Mouse (Mus musculus): ENCODE results near the gene Cacna1s.

The Cacna1s gene

GRCm38 (mm10) chr1:136051013-136051315 is 1.6 kb upstream of the Cacna1s start:
- no peak for DNase-seq (ENCODE audit: low read depth, low spot score)

GRCm38 (mm10) chr1:136051465-136051864 is 1.1 kb upstream of the Cacna1s start:
- peak; percentile 55 for DNase-seq (ENCODE audit: low read depth, low spot score)

DNA sequence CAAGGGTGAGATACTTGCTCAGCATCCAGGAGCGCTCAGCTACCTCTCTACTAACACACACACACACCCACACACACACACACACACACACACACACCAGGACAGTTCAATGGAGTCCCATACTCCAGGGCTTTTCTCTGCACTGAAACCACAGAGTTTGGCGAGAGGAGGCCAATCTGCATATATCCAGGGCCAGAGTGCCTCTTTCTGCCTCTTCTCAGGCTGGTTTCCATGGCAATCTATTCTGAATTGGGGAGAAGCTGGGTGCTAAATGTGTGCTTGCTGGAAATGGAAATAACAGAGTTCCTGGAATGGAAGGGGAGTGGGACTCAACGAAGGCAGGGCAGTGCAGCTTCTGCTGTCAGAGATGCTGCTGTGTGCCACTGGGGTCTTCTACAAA is 3.2 kb downstream of the Cacna1s start:
- no peak for DNase-seq (ENCODE audit: low read depth, low spot score)

GRCm38 (mm10) chr1:136058594-136058993 is 6.0 kb downstream of the Cacna1s start:
- DNase-seq (ENCODE audit: low read depth, low spot score) = no peak

DNA sequence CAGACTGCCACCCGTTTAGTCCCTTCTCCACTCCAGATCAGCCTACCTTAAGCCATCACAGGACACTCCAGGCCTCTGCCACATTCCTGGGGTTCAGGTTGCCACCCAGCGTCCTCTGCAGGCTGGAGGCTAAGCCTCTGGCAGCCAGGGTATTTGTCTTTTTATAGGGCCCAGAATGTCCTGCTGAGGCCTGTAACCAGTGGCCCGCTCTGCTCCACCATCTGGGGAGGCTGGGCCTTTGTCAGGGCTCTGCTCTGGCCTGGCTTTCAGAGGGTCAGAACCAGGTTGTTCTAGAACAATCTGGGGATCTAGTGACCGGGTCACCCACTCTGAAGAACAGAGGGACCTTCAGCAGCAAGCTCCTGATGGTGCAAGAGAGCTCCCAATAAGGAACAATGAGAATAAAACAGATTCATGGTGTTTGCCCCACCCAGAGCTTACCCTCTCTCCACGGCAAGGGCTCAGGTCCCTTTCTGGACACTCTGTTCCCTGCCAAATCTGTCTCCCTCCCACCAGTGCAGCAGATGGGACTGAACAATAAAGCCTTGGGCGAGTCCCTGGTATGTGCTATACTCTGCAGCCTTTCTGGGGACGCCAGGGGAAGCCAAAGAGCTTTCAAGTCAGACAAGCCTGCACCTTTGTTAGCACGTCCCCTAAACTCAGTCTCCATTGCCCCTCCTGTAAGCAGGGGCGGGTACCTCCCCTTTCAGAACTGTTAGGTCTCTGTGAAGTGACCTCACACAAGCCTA is 8.7 kb downstream of the Cacna1s start:
- no peak for DNase-seq (ENCODE audit: low read depth, low spot score)

DNA sequence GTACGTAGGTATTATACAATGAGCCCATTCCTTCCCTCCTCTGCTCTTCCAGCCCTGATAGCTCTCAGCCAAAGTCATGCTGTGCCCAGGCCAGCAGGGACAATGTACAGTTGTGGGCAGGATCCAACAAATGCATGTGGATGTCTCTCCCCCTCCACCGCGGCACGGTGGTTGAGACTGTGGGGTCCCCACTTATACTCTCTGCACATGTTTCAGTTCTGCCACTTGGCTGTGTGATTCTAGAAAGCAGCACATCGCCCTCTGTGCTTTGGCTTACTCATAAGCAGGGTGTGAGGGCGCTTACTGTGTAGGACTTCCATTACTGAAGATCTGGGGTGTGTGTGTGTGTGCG is 9.2 kb downstream of the Cacna1s start:
- DNase-seq (ENCODE audit: low read depth, low spot score) = no peak

GRCm38 (mm10) chr1:136063991-136064390 is 11.4 kb downstream of the Cacna1s start:
- DNase-seq (ENCODE audit: low read depth, low spot score) = no peak

GRCm38 (mm10) chr1:136066621-136067020 is 14.1 kb downstream of the Cacna1s start:
- DNase-seq (ENCODE audit: low read depth, low spot score) = no peak

DNA sequence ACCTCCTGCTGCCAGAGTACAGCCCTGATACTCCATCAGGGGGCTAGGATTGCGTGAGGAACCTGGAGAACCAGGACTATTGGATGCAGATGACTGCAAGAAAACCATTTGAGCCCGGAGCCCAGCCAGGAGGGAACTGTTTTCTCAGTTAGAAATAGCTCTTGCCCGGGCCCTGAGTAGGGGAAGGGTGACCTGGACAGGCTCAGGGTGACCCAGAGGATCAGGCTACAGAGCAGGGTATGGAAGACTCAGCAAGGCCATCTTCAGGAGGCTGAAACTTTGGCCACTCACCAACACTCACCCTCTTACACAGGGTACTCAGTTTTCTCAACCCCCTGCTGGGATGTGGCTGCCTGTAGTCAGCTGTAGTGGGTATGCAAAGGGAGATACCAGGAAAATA is 15.0 kb downstream of the Cacna1s start:
- DNase-seq (ENCODE audit: low read depth, low spot score) = no peak

- peak; percentile 34 for DNase-seq (ENCODE audit: low read depth, low spot score)
These were observed 23.5 kb downstream of the Cacna1s start for GRCm38 (mm10) chr1:136076086-136076485.

DNA sequence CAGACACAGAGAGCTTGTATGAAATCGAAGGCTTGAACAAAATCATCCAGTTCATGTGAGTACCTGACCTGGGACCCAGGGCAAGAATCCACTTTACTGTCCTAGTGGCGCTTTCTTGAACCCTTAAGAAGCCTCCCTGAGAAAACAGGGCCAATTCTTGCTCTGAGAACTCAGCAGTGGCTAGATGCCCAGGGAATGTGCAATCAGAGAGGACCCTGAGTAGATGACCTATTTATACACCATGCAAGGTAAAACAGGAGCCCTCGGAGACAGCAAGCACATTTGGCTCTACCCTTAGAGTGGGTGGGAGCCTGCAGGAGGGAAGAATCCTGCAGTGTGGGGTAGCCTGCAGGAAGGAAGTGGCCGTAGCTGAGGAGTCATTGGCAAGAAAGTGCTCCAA is 25.1 kb downstream of the Cacna1s start:
- no peak for DNase-seq (ENCODE audit: low read depth, low spot score)

DNA sequence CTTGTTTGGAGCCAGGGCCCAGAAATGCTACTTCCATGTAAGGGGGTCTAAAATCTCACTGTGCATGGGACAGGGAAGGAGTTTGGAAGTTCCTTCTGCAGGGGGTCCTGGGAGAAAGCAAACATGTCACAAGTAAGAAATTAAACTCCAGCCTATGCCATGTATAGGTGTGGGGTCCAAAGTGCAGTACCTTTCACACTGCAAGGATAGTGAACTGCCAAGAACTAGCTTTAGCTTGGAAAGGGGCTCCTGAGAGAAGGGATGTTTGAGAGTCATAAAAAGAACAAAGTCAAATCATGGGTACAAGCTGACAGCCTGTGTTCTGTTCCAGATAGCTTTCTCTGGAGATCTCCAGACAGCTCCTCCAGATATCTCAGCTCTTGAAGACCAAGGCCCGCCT is 28.6 kb downstream of the Cacna1s start:
- DNase-seq (ENCODE audit: low read depth, low spot score) = no peak

DNA sequence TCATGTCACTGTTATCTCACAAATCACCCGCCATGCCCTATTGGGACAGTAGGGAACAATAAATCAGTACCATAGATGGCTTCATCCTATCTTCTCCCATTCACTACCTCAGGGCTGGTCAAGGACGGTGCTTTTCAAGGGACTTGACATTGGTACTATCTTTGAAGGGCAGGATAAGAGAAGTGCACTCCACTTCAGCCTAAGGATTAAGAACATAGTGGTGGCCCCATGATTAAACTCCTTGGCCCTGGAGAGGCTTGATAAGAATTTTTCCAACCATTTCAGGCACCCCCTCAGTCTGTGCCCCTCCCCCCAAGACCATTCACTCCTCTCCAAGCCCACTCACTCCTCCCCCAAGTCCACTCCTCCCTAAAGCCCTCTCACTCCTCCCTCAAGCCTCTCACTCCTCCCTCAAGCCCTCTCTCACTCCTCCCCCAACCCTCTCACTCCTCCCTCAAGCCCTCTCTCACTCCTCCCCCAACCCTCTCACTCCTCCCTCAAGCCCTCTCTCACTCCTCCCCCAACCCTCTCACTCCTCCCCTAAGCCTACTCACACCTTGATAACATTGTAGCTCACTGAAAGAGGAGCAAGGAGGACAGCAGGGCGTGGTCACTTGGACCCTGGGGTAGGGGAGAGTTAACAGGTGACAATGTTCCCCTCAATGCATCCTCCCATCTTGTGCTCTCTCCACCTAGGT is 33.6 kb downstream of the Cacna1s start:
- no peak for DNase-seq (ENCODE audit: low read depth, low spot score)

- DNase-seq (ENCODE audit: low read depth, low spot score) = peak; percentile 41
These were observed 37.0 kb downstream of the Cacna1s start for GRCm38 (mm10) chr1:136089368-136090165.

DNA sequence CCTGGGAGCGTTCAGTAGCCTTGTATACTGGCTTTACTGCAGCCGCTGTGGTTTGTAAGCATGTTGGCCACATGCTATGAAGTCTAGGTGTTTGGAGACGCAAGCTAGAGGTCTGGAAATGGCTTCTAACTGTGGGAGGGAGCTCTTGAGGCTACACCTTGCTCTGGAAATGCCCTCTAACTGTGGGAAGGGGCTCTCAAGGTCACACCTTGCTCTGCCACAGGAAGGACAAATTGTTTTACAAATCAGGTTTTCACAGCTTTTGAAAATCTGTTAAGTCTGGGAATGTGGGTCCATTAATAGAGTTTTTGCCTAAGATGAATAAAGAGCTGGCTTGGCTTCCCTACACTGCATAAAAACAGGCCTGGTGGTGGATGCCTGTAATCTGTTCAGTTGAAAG is 41.2 kb downstream of the Cacna1s start:
- DNase-seq (ENCODE audit: low read depth, low spot score) = no peak

GRCm38 (mm10) chr1:136094807-136095206 is 42.3 kb downstream of the Cacna1s start:
- DNase-seq (ENCODE audit: low read depth, low spot score) = no peak

DNA sequence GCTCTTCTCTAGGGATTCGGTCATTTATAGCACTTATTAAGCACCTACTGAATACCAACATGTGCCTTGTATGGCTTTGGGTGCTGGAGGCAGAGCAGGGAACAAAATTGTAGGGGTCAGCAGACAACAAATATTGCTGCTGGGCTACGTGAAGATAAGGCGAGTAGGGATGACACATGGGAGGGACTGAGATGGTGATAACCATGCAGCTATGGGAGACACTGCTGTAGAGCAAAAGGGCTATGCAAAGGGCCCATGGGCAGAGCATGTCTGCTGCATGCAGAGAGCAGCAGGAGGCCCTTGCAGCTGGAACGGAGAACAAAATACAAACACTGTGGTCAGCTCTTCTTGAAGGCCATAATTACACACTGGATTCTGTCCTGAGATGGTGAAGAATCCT is 49.5 kb downstream of the Cacna1s start:
- DNase-seq (ENCODE audit: low read depth, low spot score) = no peak

DNA sequence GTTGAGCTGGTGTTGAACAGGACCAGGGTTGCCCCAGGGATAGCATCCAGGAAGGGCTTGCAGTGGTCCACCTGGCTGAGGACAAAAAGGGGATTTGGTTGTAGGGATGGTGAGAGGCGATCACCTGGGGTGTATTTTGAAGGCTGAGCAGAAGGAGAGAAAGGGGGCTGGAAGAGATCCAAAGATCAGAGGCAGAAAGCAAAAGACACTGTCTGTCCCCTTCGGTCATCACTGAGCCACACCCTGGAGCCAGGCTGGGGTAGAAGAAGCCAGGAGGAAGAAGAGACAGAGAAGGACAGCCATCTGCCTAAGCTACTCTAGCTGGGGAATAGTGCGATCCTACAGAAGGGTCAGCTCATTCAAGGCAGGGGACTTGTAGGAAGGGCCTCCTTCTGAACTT is 50.0 kb downstream of the Cacna1s start:
- DNase-seq (ENCODE audit: low read depth, low spot score) = no peak

- no peak for DNase-seq (ENCODE audit: low read depth, low spot score)
These were observed 50.4 kb downstream of the Cacna1s start for GRCm38 (mm10) chr1:136102981-136103380.

DNA sequence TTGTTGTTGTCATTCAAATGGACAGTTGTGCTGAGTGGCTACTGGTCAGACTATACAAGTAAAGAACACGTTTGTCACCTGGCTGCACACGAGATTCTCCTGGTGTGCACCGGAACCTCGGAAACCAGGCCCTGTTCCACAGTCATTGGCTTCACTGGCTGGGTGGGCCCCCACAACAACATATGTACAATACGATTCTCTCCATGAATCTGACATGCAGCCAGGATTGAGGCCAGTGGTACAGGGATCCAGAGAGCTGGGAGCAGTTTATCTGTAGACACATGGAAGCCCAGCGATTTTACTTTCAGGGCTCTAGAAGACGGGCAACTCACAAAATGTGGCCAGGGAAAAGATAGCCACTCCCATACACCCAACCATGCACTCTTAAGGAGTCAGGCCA is 51.1 kb downstream of the Cacna1s start:
- no peak for DNase-seq (ENCODE audit: low read depth, low spot score)

DNA sequence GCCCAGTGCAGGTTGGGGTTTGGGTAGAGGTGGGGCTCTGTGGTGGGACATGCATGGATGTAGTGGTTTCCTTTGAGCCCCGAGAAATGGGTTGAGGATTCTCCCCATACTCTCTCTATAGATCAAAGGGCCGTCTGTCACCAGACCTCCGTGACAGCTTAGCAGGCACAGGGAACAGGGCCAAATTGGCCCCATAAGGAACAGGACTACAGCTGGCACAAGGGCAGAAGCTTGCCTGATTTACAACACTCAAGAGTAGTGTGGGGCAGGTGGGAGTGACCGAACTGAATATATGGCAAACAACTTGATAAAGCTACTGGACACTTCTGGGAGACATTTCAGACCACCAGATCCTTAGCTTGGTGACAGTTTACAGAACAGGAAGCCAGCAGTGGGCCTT is 52.2 kb downstream of the Cacna1s start:
- no peak for DNase-seq (ENCODE audit: low read depth, low spot score)

DNA sequence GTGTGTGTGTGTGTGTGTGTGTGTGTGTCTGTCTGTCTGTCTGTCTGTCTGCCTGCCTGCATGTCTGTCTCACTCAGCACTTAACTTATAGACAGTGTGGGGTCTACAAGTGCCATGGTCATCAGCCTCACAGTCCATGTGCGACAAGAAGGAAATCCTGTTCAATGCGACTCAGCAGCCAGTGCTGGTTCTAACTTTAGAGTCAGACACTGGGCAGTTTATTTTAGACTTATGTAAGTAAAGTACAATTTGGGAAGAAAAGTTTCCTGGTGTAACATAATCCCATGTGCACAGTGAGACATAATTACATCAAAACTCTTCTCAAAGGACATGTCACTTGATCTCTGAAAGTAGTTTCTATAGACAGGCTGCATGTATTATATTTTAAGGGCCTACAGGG is 56.9 kb downstream of the Cacna1s start:
- DNase-seq (ENCODE audit: low read depth, low spot score) = no peak

DNA sequence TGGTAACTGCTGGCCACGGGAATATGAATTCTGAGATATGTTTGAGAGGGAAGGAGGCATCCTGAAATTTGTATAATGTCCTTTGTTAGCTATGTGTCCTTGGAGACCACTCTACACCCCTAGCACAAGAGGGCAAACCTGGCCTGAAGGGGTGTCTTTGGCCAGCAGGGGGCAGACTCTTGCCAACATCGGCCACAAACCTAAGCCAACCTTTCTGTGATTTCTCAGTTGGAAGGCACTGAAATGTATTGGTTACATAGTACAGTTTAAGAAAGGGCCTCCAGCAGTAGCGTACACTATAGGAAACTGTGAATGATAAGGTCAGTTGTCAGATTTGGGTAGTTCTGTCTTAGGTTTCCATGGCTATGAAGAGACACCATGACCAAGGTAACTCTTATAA is 63.6 kb downstream of the Cacna1s start:
- DNase-seq (ENCODE audit: low read depth, low spot score) = no peak

Measured in retina, adult 2 months (tissue).